Mouse (Mus musculus) right cerebral cortex, adult 2 months (tissue): ENCODE data around the gene Gclm.
"Not testable (repeated sequence)": the region's sequence is repeated elsewhere in the genome, so short reads cannot be mapped to it uniquely, and the experiment has no call there.

Experiments
- DNase-seq, 2 experiments: peaks; one replicate each; pipeline ENCODE4 v3.0.0; 2021 to 2022; ENCODE audit warnings: low spot score in 2 of 2

Gene Gclm

DNA sequence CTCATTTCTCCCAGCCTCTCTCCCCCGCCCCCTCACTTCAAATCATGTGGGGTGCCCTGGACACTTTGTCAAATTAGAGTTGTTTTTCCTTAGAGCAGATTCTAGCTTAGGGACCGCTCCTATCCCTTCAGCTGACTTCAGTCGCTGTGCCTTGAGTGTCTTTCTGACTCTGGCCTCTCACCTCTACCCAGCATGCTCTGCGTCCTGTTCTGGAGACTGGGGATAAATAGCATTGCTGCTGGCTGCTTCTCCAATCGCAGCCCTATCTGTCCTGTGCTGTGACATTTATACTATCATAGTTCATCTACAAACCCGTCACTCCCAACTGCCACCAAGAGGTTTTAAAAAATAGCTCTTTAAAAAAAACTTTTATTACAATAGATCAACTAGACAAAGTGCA lies 2.5 kb upstream of the Gclm start:
- DNase-seq = no peak

DNA sequence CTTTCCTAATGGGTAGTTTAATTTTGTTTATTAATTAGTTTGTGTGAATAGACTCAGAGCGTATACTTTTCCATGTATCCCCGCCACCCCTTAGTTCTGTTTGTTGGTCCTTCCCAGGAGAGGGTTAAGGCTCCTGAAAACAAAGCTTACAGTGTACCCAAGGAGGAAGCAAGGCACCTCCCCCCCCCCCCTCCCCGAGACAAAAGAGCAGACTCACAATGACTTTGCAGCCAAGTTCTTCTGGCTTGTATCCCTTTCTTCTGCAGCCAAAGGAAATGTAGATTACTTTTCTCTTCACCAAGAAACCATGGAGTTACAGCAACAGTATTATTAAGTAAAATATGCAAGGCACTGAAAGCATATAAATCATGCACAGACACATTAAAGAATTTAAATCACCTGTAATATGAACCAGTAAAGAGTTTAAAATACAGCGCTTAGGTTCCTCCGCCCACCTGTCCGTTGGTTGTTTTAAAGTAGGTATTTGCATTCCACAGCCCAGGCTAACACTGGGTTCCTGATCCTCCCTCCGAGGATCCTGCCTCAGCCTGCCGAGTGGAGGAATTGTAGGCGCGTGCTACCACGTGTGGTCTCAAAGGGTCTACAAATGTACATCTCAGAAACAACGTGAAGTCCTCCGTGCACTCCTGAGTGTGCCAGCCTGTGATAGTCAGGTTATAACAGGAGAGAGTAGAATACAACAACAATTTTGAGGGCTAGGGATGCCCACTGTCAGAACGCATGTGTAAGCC lies 1.8 kb upstream of the Gclm start:
- no peak for DNase-seq

GRCm38 (mm10) chr3:122244759-122245158 lies 598 bp upstream of the Gclm start:
- DNase-seq = no peak

DNA sequence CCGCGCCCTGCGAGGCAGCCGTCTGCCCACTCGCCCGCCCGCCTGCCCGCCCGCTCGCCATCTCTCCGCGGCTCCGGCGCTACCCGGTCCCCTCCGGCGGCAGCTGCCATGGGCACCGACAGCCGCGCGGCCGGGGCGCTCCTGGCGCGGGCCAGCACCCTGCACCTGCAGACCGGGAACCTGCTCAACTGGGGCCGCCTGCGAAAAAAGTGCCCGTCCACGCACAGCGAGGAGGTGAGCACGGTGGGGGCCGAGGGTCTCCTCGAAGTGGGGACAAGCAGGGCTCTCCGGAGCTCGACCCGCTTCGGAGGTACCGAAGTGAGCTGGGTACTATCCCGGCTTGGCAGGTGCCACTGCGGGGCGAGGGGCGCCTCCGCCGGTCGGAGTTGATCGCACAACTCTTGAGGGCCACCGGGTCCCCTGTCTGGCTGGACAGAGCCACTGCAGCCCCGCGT lies 548 bp downstream of the Gclm start:
- peak; percentile 41 to 49 for DNase-seq

- DNase-seq = no peak
Measured at GRCm38 (mm10) chr3:122246406-122246805, 1.0 kb downstream of the Gclm start.

GRCm38 (mm10) chr3:122246986-122247767 lies 1.8 kb downstream of the Gclm start:
- no peak for DNase-seq

- DNase-seq = no peak
Measured at GRCm38 (mm10) chr3:122247768-122248100, 2.4 kb downstream of the Gclm start.

DNA sequence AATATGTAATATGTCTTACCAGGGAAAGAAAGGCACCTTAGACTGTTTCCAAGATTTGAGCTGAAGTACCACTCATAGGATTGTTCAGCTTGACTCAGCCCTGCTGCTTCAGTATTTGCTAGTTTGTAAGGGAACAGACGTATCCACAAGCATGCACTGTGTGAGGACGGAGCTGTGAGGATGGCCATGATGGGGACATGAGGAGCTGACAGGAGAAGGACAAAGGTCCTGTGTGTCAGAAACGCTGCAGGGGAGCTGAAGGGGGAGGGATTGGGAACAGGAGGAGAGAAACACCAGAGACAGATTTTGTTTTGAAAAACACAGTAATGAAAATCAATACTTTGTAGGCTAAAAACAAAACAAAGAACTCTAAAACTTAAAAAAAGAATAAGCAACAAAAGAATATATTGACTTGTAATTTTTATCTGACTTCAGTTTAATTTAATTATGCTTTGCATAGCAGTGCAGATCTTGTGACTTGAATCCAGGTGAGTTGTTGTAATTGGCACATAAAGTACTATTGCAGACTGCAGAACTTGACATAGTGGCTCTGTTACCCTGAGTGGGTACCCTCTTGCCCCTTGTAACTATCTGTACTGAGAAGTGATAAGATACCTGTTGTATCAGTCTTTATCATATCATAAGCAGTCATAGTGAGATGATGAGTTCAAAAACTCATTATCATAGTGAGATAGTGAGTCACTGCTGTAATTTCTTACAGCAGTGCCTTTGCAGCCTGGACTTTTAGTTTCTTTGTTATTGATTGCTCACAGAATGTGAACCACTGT lies 7.3 kb downstream of the Gclm start:
- no peak for DNase-seq

- DNase-seq = not testable (repeated sequence)
Measured at GRCm38 (mm10) chr3:122254050-122254449, 8.7 kb downstream of the Gclm start.

GRCm38 (mm10) chr3:122269986-122270385 lies 24.6 kb downstream of the Gclm start:
- no peak for DNase-seq

- not testable (repeated sequence) for DNase-seq
Measured at GRCm38 (mm10) chr3:122272565-122272964, 27.2 kb downstream of the Gclm start.

- DNase-seq = no peak
Measured at GRCm38 (mm10) chr3:122273407-122274240, 28.3 kb downstream of the Gclm start.

DNA sequence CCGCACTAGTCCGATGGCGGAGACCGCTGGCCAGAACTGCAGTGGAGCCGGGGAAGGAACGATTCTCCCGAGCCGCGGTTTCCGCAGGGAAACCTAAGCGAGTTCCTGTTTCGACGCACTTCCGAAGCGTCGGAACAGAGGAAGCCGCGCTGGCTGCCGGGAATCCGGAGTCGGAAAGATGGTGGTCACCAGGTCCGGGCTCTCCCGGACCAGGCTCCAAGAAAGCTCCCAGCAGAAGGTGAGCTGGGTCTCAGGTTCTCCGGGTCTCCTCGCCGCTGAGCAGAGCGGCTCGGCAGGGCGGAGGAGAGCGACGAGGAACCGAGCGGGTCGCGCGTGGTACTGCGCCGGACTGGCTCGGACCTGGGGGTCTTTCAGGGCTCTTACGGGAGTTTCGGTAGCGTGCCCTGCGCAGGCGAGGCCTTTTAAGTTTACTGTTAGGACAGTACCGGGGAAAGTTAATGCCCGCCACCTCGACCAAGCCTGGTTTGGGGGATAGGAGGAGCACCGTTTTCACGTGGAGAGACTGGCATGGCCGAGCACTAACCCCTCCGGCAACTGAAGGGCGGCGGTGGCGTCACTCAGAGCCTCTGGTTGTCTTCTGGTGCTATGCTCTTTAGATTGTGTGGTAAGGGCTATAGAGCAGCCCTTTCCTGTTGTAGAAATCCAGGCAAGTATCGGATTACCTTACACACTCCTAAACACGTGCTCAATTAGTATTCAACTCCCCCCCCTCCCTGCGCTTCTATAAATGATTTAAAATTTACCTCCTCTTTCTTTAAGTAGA lies 29.1 kb downstream of the Gclm start, which contains the start of gene Dnttip2:
Dnttip2 (plus strand) TSS at position 148 of the 784 bp plus-strand sequence.
- peak; percentile 88 to 93 for DNase-seq

- DNase-seq = no peak
Measured at GRCm38 (mm10) chr3:122275111-122275510, 29.8 kb downstream of the Gclm start.

DNA sequence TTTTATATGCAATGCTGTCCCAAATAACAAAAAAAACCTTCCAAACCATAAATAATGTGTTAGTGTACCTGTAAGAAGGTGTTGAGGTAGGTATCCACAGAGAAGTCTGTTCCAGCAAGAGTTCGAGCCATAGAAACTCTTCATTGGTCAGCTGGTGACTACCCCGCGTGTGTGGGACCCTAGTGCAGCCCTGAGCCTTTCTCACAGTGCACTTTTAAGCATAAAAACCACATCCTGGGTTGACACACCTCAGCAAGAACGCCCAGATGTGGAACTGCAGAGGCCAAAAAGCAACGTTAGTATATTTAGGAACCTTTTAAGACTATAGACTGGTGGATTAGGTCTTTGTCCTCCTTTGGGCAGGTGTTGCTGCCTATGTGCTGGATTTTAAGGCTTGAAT lies 41.8 kb downstream of the Gclm start:
- no peak for DNase-seq

GRCm38 (mm10) chr3:122288613-122289195 lies 43.3 kb downstream of the Gclm start:
- DNase-seq = no peak

- not testable (repeated sequence) for DNase-seq
Measured at GRCm38 (mm10) chr3:122289344-122289743, 44.0 kb downstream of the Gclm start.

GRCm38 (mm10) chr3:122290696-122291095 lies 45.3 kb downstream of the Gclm start:
- no peak for DNase-seq

DNA sequence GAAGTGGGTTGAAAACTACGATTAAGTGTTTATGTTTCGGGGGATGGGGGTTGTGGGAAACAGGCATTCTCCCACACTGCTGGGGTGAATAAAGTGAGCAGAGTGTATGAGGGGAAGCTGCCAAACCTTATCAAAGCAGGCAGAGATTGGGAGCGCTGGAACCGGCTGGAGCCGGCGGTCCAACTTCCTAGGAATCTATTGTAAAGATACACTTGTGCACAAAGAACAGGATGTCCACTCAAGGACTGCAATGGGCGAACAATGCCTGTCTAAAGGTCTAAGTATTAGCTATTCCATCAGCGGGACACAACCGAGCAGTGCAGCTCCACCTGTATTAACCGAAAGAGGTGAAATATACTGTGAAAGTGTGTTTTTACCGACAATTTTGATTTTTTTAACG lies 46.5 kb downstream of the Gclm start:
- no peak for DNase-seq
